Mouse (Mus musculus) ovary, postnatal 36 days (tissue): ENCODE measurements at regions not wholly inside any gene's neighbourhood (a gene's known extent, or its start where the extent isn't known, plus 50 kb on each side); places are given as distances from the start of the nearest gene placed in this dataset.
A peak's percentile ranks its signal among the peaks of the same experiment; 100 is the strongest.

ENCODE experiments used
- DNase-seq: peaks from one replicate; pipeline ENCODE4 v3.0.0; 2022; ENCODE audit warnings: low spot score, mixed read lengths

- DNase-seq, result no peak
Observed at GRCm38 (mm10) chr15:62336454-62337284, 1413.9 kb upstream of the A1bg start.

- no peak for DNase-seq
Observed at GRCm38 (mm10) chr15:62334256-62335009, 1411.6 kb upstream of the A1bg start.

- DNase-seq, result no peak
Observed at GRCm38 (mm10) chr15:62332129-62332528, 1409.3 kb upstream of the A1bg start.

- DNase-seq, result no peak
Observed at GRCm38 (mm10) chr15:62331138-62331800, 1408.5 kb upstream of the A1bg start.

- DNase-seq, result peak; percentile 12
Observed at GRCm38 (mm10) chr15:62328920-62329319, 1406.1 kb upstream of the A1bg start.

- peak; percentile 36 for DNase-seq
Observed at GRCm38 (mm10) chr15:62328305-62328881, 1405.6 kb upstream of the A1bg start.

GRCm38 (mm10) chr15:62327481-62327880 lies 1404.7 kb upstream of the A1bg start:
- peak; percentile 38 for DNase-seq

- no peak for DNase-seq
Observed at GRCm38 (mm10) chr15:62326524-62326923, 1403.7 kb upstream of the A1bg start.

- no peak for DNase-seq
Observed at GRCm38 (mm10) chr15:62325451-62326290, 1402.9 kb upstream of the A1bg start.

GRCm38 (mm10) chr15:62320966-62321365 lies 1398.2 kb upstream of the A1bg start:
- no peak for DNase-seq

- no peak for DNase-seq
Observed at GRCm38 (mm10) chr15:62314449-62314848, 1391.6 kb upstream of the A1bg start.

GRCm38 (mm10) chr15:62302233-62302632 lies 1379.4 kb upstream of the A1bg start:
- no peak for DNase-seq

- DNase-seq, result no peak
Observed at GRCm38 (mm10) chr15:62301567-62301966, 1378.8 kb upstream of the A1bg start.

- DNase-seq, result no peak
Observed at GRCm38 (mm10) chr15:62297138-62297537, 1374.3 kb upstream of the A1bg start.

GRCm38 (mm10) chr15:62295233-62295927 lies 1372.6 kb upstream of the A1bg start:
- DNase-seq, result peak; percentile 81

- DNase-seq, result no peak
Observed at GRCm38 (mm10) chr15:62294786-62295185, 1372.0 kb upstream of the A1bg start.

GRCm38 (mm10) chr15:62292876-62293275 lies 1370.1 kb upstream of the A1bg start:
- DNase-seq, result peak; percentile 26

- no peak for DNase-seq
Observed at GRCm38 (mm10) chr15:62290687-62291086, 1367.9 kb upstream of the A1bg start.

GRCm38 (mm10) chr15:62286666-62287655 lies 1364.1 kb upstream of the A1bg start:
- no peak for DNase-seq
